Mouse (Mus musculus): ENCODE measurements around the gene Cabcoco1.

DNA sequence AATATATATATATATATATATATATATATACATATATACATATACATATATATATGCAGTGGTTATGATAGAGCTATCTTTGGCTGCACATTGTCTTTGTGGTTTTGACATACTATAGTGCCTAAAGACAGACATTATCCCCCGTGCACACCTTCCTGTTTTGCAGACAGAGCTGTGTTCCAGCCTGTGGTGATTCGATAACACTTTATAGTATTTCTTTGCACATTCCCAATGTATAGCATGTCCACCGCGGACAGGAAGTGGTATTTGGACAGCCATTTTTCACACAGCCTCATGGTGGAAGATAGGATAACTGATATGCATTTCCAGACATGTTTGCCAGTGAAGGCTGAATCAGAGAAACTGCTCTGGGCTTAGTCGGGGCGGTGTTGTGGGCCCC is 110.3 kb downstream of the Cabcoco1 start:
- TF ChIP-seq POLR2A (IDR thresholded peaks at IDR 0.05; ENCODE audit: borderline replicate concordance, extremely low read depth, insufficient read depth, insufficient read length, poor library complexity, severe bottlenecking) (no peak), CTCF (IDR thresholded peaks at IDR 0.05; ENCODE audit: borderline replicate concordance, extremely low read depth, insufficient read depth, insufficient read length) (no peak)

Data from brain, embryonic 14.5 days (tissue).